Mouse (Mus musculus) olfactory bulb, adult 2 months (tissue): ENCODE measurements around the gene Xylt1.

Source experiments
- CTCF ChIP-seq: fragments of 200-500 bp; IDR thresholded peaks from 2 replicates; pipeline ENCODE4 v1.5.1; 2012; ENCODE audit warnings: low read depth, mild to moderate bottlenecking, low read length, moderate library complexity; ENCODE audit not compliant: insufficient read depth
- POLR2A ChIP-seq: fragments of 200-500 bp; IDR thresholded peaks from 2 replicates; pipeline ENCODE4 v1.6.1; 2012; ENCODE audit warnings: mild to moderate bottlenecking, low read depth, low read length, moderate library complexity; ENCODE audit not compliant: insufficient read depth

DNA sequence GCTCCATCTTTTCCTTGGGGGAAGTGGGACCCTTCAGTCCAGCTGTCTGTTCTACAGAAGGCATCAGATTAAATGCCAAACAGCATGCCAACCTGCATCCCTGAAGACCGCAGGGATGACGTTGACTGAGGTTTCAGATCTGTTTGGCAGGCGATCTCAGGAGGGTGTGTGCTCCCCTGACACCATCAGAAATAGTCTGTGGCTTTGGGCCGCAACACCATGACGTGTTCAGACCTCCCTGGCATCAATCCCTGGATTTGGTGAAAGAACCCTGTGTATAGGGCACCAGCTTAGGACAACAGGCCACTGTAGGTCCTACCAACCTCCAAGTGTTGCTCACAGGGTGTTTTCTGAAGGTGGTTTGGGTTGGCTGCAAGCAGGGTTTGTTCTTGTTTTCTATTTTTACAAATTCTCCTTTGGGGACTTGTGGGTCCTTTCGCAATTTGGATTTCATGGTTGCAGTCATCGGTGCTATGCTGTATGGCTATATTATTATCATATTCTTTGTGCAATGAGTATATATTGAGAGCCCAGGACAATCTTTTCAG lies 104.3 kb downstream of the Xylt1 start:
- TF ChIP-seq CTCF, result no peak
- no peak for TF ChIP-seq POLR2A
